Mouse (Mus musculus): ENCODE measurements around the gene Dtx4.

The Dtx4 gene

GRCm38 (mm10) chr19:12465530-12466144 is 35.6 kb downstream of the Dtx4 start:
- DNase-seq = no peak

- no peak for DNase-seq
Observed at GRCm38 (mm10) chr19:12464674-12465073, 36.6 kb downstream of the Dtx4 start.

- no peak for DNase-seq
Observed at GRCm38 (mm10) chr19:12464127-12464526, 37.1 kb downstream of the Dtx4 start.

GRCm38 (mm10) chr19:12463722-12464035 is 37.6 kb downstream of the Dtx4 start:
- DNase-seq = no peak

- no peak for DNase-seq
Observed at GRCm38 (mm10) chr19:12462851-12463721, 38.2 kb downstream of the Dtx4 start.

GRCm38 (mm10) chr19:12460282-12461249 is 40.7 kb downstream of the Dtx4 start, which contains the start of gene Mpeg1:
Gene Mpeg1 (plus strand): TSS chr19:12460779.
- DNase-seq = no peak

GRCm38 (mm10) chr19:12459516-12459915 is 41.7 kb downstream of the Dtx4 start:
- DNase-seq = no peak

GRCm38 (mm10) chr19:12457401-12458066 is 43.7 kb downstream of the Dtx4 start:
- DNase-seq = peak in 1 of 2 experiments; percentile 19

- no peak for DNase-seq
Observed at GRCm38 (mm10) chr19:12445014-12445413, 56.2 kb downstream of the Dtx4 start.

GRCm38 (mm10) chr19:12442560-12442959 is 58.7 kb downstream of the Dtx4 start:
- no peak for DNase-seq

GRCm38 (mm10) chr19:12440103-12440725 is 61.0 kb downstream of the Dtx4 start:
- DNase-seq = no peak

GRCm38 (mm10) chr19:12439581-12439980 is 61.7 kb downstream of the Dtx4 start:
- DNase-seq = no peak

GRCm38 (mm10) chr19:12435750-12436524 is 65.3 kb downstream of the Dtx4 start:
- no peak for DNase-seq

- no peak for DNase-seq
Observed at GRCm38 (mm10) chr19:12435011-12435416, 66.2 kb downstream of the Dtx4 start.

- peak; percentile 8 to 28 for DNase-seq
Observed at GRCm38 (mm10) chr19:12433033-12433432, 68.2 kb downstream of the Dtx4 start.

GRCm38 (mm10) chr19:12427605-12428004 is 73.6 kb downstream of the Dtx4 start, which contains the start of gene Pfpl:
Gene Pfpl (plus strand): TSS chr19:12427905.
- DNase-seq = no peak

GRCm38 (mm10) chr19:12427101-12427500 is 74.2 kb downstream of the Dtx4 start:
- DNase-seq = no peak

- DNase-seq = no peak
Observed at GRCm38 (mm10) chr19:12421680-12422079, 79.6 kb downstream of the Dtx4 start.

- no peak for DNase-seq
Observed at GRCm38 (mm10) chr19:12420555-12420954, 80.7 kb downstream of the Dtx4 start.

GRCm38 (mm10) chr19:12418312-12418711 is 82.9 kb downstream of the Dtx4 start:
- DNase-seq = no peak

GRCm38 (mm10) chr19:12417361-12417760 is 83.9 kb downstream of the Dtx4 start, which contains the start of gene Olfr1441:
Gene Olfr1441 (plus strand): TSS chr19:12417433.
- no peak for DNase-seq

Measured in cerebellum, postnatal 25 days (tissue).